Mouse (Mus musculus) thymus, adult 2 months (tissue): ENCODE results near the gene Rps4x. TPM values are rescaled to one million over a fixed set of nuclear protein-coding genes. Genes with fewer than 3 reads are reported as not detected.

Experiments used
- DNase-seq: peaks from one replicate; pipeline ENCODE4 v3.0.0; 2021
- H3K27ac ChIP-seq: fragments of 200-500 bp; 2 replicates; pipeline ENCODE4 v1.5.1; 2012; ENCODE audit warnings: low read length, control low read depth; ENCODE audit not compliant: control insufficient read depth, insufficient read depth
- H3K27me3 ChIP-seq: fragments of 200-500 bp; 2 replicates; pipeline ENCODE4 v1.6.1; 2012; ENCODE audit warnings: mild to moderate bottlenecking, low read length, moderate library complexity, mixed read lengths; ENCODE audit not compliant: control insufficient read depth, insufficient read depth
- H3K36me3 ChIP-seq: fragments of 200-500 bp; 2 replicates; pipeline ENCODE4 v1.6.1; 2012; ENCODE audit warnings: mild to moderate bottlenecking, low read length, moderate library complexity; ENCODE audit not compliant: control insufficient read depth, insufficient read depth
- H3K4me1 ChIP-seq: fragments of 200-500 bp; replicated peaks from 2 replicates; pipeline ENCODE4 v1.6.1; 2012; ENCODE audit warnings: low read length; ENCODE audit not compliant: control insufficient read depth, insufficient read depth
- H3K4me3 ChIP-seq: fragments of 200-500 bp; 2 replicates; pipeline ENCODE4 v1.5.1; 2012; ENCODE audit warnings: mild to moderate bottlenecking, low read length, control low read depth, moderate library complexity; ENCODE audit not compliant: control insufficient read depth, insufficient read depth
- CTCF ChIP-seq: fragments of 200-500 bp; IDR thresholded peaks from 2 replicates; pipeline ENCODE4 v1.5.1; 2012; ENCODE audit warnings: mild to moderate bottlenecking, control low read depth, low read length, moderate library complexity, borderline replicate concordance; ENCODE audit not compliant: control insufficient read depth, poor library complexity, insufficient read depth; ENCODE audit errors: extremely low read depth
- POLR2A ChIP-seq: fragments of 200-500 bp; IDR thresholded peaks from 2 replicates; pipeline ENCODE4 v1.6.1; 2012; ENCODE audit warnings: mild to moderate bottlenecking, low read length, control low read depth, moderate library complexity; ENCODE audit not compliant: control insufficient read depth, poor library complexity, insufficient read depth; ENCODE audit errors: extremely low read depth
- WGBS: fragments of 180-500 bp; shearing (Covaris S2); methylation state at CpG from one replicate; pipeline ENCODE4 v1.1.7; 2018; 5-methylcytosine and 5-hydroxymethylcytosine counted together
- polyA plus RNA-seq: library from polyadenylated mRNA; depleted of rRNA; stranded (reverse); fragments of >200 nt; gene quantifications from 2 replicates; pipeline ENCODE4 v1.2.3, GENCODE M21; 2012

Rps4x gene
- polyA plus RNA-seq, 1 experiment: 621 TPM

- Histone ChIP-seq H3K27ac (no peak overlapping the region), H3K4me3 (no peak overlapping the region), H3K4me1 (no peaks in the 10 kb centered on the region), H3K36me3 (no peaks in the 10 kb centered on the region), H3K27me3 (no peaks in the 10 kb centered on the region)
- no peak for TF ChIP-seq POLR2A
- no peak for TF ChIP-seq CTCF
- DNase-seq: no peak
- WGBS: 96% methylated on average over 5 of the region's 5 CpGs
Measured at GRCm38 (mm10) chrX:102166521-102166920, 22.7 kb downstream of the Rps4x start.

GRCm38 (mm10) chrX:102163529-102163928, 25.7 kb downstream of the Rps4x start:
- Histone ChIP-seq H3K36me3 (no peaks in the 10 kb centered on the region), H3K27ac (no peak overlapping the region), H3K4me3 (no peak overlapping the region), H3K27me3 (no peaks in the 10 kb centered on the region), H3K4me1 (peaks cover 3% of the 10 kb centered on the region)
- no peak for DNase-seq
- TF ChIP-seq POLR2A (no peak), CTCF (no peak)
- 88% methylated on average over 4 of the region's 4 CpGs for WGBS

- H3K4me3 ChIP-seq: no peak overlapping the region
- H3K36me3 ChIP-seq: no peaks in the 10 kb centered on the region
- no peaks in the 10 kb centered on the region for H3K27me3 ChIP-seq
- peaks cover 3% of the 10 kb centered on the region for H3K4me1 ChIP-seq
- H3K27ac ChIP-seq: no peak overlapping the region
- WGBS: 38% methylated on average over 2 of the region's 2 CpGs
- TF ChIP-seq CTCF: no peak
- TF ChIP-seq POLR2A: no peak
- no peak for DNase-seq
Measured at GRCm38 (mm10) chrX:102163096-102163495, 26.1 kb downstream of the Rps4x start.

GRCm38 (mm10) chrX:102160528-102160927, 28.7 kb downstream of the Rps4x start:
- no peaks in the 10 kb centered on the region for H3K36me3 ChIP-seq
- H3K4me3 ChIP-seq: no peak overlapping the region
- no peak overlapping the region for H3K27ac ChIP-seq
- TF ChIP-seq POLR2A: no peak
- no peak for TF ChIP-seq CTCF
- H3K27me3 ChIP-seq: no peaks in the 10 kb centered on the region
- WGBS: 40% methylated on average over 2 of the region's 2 CpGs
- DNase-seq: no peak
- H3K4me1 ChIP-seq: peaks cover 3% of the 10 kb centered on the region

GRCm38 (mm10) chrX:102159778-102160177, 29.4 kb downstream of the Rps4x start:
- 96% methylated on average over 2 of the region's 2 CpGs for WGBS
- Histone ChIP-seq H3K27me3 (no peaks in the 10 kb centered on the region), H3K4me1 (peaks cover 3% of the 10 kb centered on the region), H3K27ac (no peak overlapping the region), H3K4me3 (no peak overlapping the region), H3K36me3 (no peaks in the 10 kb centered on the region)
- DNase-seq: peak; percentile 49
- TF ChIP-seq POLR2A (no peak), CTCF (peak; percentile 37; the same call in 1 of the 2 replicates)

- peaks cover 3% of the 10 kb centered on the region for H3K4me1 ChIP-seq
- peak overlapping the region; percentile 35 for H3K4me3 ChIP-seq
- H3K36me3 ChIP-seq: no peaks in the 10 kb centered on the region
- 45% methylated on average over 5 of the region's 5 CpGs for WGBS
- no peaks in the 10 kb centered on the region for H3K27me3 ChIP-seq
- DNase-seq: no peak
- TF ChIP-seq POLR2A (no peak), CTCF (no peak)
- H3K27ac ChIP-seq: peak overlapping the region; percentile 91
Measured at GRCm38 (mm10) chrX:102157423-102157791, 31.8 kb downstream of the Rps4x start.

- DNase-seq: peak; percentile 86
- Histone ChIP-seq H3K4me3 (peak within 1 kb of the TSS; percentile 93), H3K36me3 (no peaks in the 10 kb centered on the region), H3K27me3 (no peaks in the 10 kb centered on the region), H3K27ac (peak within 1 kb of the TSS; percentile 91), H3K4me1 (peaks cover 3% of the 10 kb centered on the region)
- 3% methylated on average over 41 of the region's 42 CpGs for WGBS
- TF ChIP-seq CTCF (no peak), POLR2A (0 out of 2 replicates have a peak, but pooled peaks have one; percentile 37)
Measured at GRCm38 (mm10) chrX:102156618-102157422, 32.4 kb downstream of the Rps4x start, which contains the start of gene Ercc6l. Gene Ercc6l (minus strand): TSS chrX:102157091.
